Mouse (Mus musculus) liver, adult 2 months (tissue): ENCODE measurements around the gene Pfdn5. TPM values are rescaled to one million over a fixed set of nuclear protein-coding genes. Genes with fewer than 3 reads are reported as not detected.

ENCODE experiments used
- DNase-seq: peaks from one replicate; pipeline ENCODE4 v3.0.0-alpha.2; 2011; ENCODE audit warnings: low read depth, low spot score; ENCODE audit errors: extremely low read depth
- H3K27ac ChIP-seq: fragments of 200-500 bp; replicated peaks from 2 replicates; pipeline ENCODE4 v1.5.1; 2012; ENCODE audit warnings: low read depth, mild to moderate bottlenecking, control low read depth, inconsistent platforms, low read length; ENCODE audit not compliant: insufficient read depth
- H3K27me3 ChIP-seq: fragments of 200-500 bp; 2 replicates; pipeline ENCODE4 v1.6.1; 2012; ENCODE audit warnings: mild to moderate bottlenecking, moderate library complexity, low read length, inconsistent platforms; ENCODE audit not compliant: control insufficient read depth, insufficient read depth
- H3K36me3 ChIP-seq: fragments of 200-500 bp; 2 replicates; pipeline ENCODE4 v1.6.1; 2012; ENCODE audit warnings: low read length, inconsistent platforms; ENCODE audit not compliant: control insufficient read depth, insufficient read depth
- H3K4me1 ChIP-seq: fragments of 200-500 bp; 2 replicates; pipeline ENCODE4 v1.6.1; 2011; ENCODE audit warnings: low read length; ENCODE audit not compliant: control insufficient read depth, insufficient read depth
- H3K4me3 ChIP-seq: fragments of 200-500 bp; 2 replicates; pipeline ENCODE4 v1.5.1; 2011; ENCODE audit warnings: low read depth, mild to moderate bottlenecking, control low read depth, low read length, moderate library complexity; ENCODE audit not compliant: insufficient read depth
- H3K79me2 ChIP-seq: fragments of 200-500 bp; 2 replicates; pipeline ENCODE4 v1.6.1; 2012; ENCODE audit warnings: inconsistent platforms, mild to moderate bottlenecking, low read length, moderate library complexity; ENCODE audit not compliant: control insufficient read depth, insufficient read depth
- H3K9ac ChIP-seq: fragments of 200-500 bp; 2 replicates; pipeline ENCODE4 v1.6.1; 2012; ENCODE audit warnings: low read depth, mild to moderate bottlenecking, control low read depth, inconsistent platforms, low read length
- CTCF ChIP-seq: fragments of 200-500 bp; IDR thresholded peaks from 2 replicates; pipeline ENCODE4 v1.5.1; 2011; ENCODE audit warnings: low read depth, low read length, control low read depth
- POLR2A ChIP-seq: fragments of 200-500 bp; IDR thresholded peaks from 2 replicates; pipeline ENCODE4 v1.6.1; 2011; ENCODE audit warnings: low read length, control low read depth; ENCODE audit not compliant: insufficient read depth; ENCODE audit errors: extremely low read depth
- WGBS: fragments of 180-500 bp; shearing (Covaris S2); methylation state at CpG from one replicate; pipeline ENCODE4 v1.1.7; 2018; 5-methylcytosine and 5-hydroxymethylcytosine counted together
- polyA plus RNA-seq: library from polyadenylated mRNA; depleted of rRNA; stranded (reverse); fragments of >200 nt; gene quantifications from 2 replicates; pipeline ENCODE4 v1.2.3, GENCODE M21; 2012
- total RNA-seq: library from RNA; depleted of rRNA; stranded (reverse); fragments of >200 nt; gene quantifications from 2 replicates; pipeline ENCODE4 v1.2.3, GENCODE M21; 2014

The Pfdn5 gene
- total and polyA plus RNA-seq, 2 experiments: 45.2 to 195 TPM

DNA sequence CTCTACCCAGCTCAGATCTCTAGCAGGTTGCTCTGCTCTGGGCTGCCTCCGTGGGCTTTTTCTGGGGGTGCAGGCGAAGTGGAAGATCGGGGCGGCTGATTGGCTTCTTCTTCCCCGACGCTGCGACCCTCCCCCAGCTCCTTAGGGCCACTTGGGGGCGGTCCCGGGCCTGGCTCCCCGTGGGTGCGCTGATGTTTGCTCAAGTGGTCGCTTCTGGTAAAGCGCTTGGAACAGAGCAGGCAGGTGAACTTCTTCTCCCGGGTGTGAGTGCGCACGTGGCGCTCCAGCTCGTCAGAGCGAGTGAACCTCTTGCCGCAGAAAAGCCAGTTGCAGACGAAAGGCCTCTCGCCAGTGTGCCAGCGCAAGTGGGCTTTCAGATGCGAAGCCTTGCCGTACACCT lies 32.2 kb downstream of the Pfdn5 start:
- no peak for DNase-seq
- WGBS: 7% methylated on average over 25 of the region's 25 CpGs
- no peak overlapping the region for H3K4me3 ChIP-seq
- no peak overlapping the region for H3K9ac ChIP-seq
- no peaks in the 10 kb centered on the region for H3K36me3 ChIP-seq
- TF ChIP-seq POLR2A: no peak
- no peak for TF ChIP-seq CTCF
- no peaks in the 10 kb centered on the region for H3K79me2 ChIP-seq
- H3K27ac ChIP-seq: no peak overlapping the region
- peaks cover 9% of the 10 kb centered on the region for H3K27me3 ChIP-seq
- H3K4me1 ChIP-seq: peaks cover 3% of the 10 kb centered on the region; the same call in 1 of the 2 replicates

- Histone ChIP-seq H3K27me3 (peaks cover 9% of the 10 kb centered on the region), H3K4me1 (peaks cover 3% of the 10 kb centered on the region; the same call in 1 of the 2 replicates), H3K79me2 (no peaks in the 10 kb centered on the region), H3K27ac (no peak overlapping the region), H3K4me3 (no peak overlapping the region), H3K9ac (no peak overlapping the region), H3K36me3 (no peaks in the 10 kb centered on the region)
- DNase-seq: no peak
- WGBS: 56% methylated on average over 5 of the region's 5 CpGs
- TF ChIP-seq POLR2A (no peak), CTCF (no peak)
Measured at GRCm38 (mm10) chr15:102358834-102359233, 32.9 kb downstream of the Pfdn5 start.

DNA sequence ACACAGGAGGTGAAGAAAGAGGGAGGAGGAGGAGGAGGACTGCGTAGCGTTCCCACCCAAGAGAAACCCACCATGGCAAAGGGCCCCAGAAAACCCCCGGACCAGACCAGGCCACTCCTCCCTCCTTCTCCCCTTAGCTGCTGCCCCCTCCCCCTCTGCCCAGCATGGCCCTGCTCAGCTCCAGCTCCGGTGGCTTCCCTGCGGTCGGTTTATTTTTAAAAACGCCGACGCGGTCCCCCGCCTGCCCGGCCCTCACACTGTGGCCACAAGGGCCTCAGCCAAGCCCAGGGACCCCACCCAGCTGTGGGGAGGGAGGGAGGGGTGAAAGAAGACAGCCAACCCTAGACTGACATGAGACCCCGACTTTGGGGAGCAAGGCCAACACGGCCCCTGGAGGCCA lies 36.7 kb downstream of the Pfdn5 start:
- no peaks in the 10 kb centered on the region for H3K4me1 ChIP-seq
- no peak overlapping the region for H3K9ac ChIP-seq
- TF ChIP-seq POLR2A (no peak), CTCF (no peak)
- H3K27ac ChIP-seq: no peak overlapping the region
- 33% methylated on average over 14 of the region's 14 CpGs for WGBS
- no peaks in the 10 kb centered on the region for H3K79me2 ChIP-seq
- H3K27me3 ChIP-seq: peaks cover 12% of the 10 kb centered on the region
- H3K4me3 ChIP-seq: no peak overlapping the region
- no peaks in the 10 kb centered on the region for H3K36me3 ChIP-seq
- no peak for DNase-seq

DNA sequence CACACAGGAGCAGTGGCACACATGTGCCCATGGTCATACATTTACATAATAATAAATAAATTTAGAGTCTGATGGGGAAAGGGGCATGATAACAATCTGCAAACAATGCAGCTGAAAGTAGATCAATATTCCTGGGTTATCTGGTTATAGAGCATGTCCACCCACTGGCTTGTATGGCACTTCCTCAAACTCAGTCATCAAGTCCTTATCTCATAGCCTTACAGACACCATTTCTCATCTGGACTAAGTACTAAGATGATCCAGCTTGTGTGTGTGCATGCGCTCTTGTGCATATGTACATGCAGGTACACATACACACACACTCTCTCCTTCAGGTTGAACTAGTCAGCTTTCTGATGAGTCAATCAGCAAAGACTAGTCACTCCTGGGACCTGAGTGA lies 38.8 kb downstream of the Pfdn5 start:
- 81% methylated on average over 1 of the region's 1 CpGs for WGBS
- Histone ChIP-seq H3K9ac (no peak overlapping the region), H3K36me3 (no peaks in the 10 kb centered on the region), H3K79me2 (no peaks in the 10 kb centered on the region), H3K27ac (no peak overlapping the region), H3K27me3 (peaks cover 8% of the 10 kb centered on the region; the same call in 1 of the 2 replicates), H3K4me3 (no peak overlapping the region), H3K4me1 (no peaks in the 10 kb centered on the region)
- no peak for DNase-seq
- TF ChIP-seq POLR2A: no peak
- no peak for TF ChIP-seq CTCF

- Histone ChIP-seq H3K36me3 (no peaks in the 10 kb centered on the region), H3K4me3 (no peak overlapping the region), H3K9ac (no peak overlapping the region), H3K4me1 (no peaks in the 10 kb centered on the region), H3K27me3 (peaks cover 18% of the 10 kb centered on the region; the same call in 1 of the 2 replicates), H3K79me2 (no peaks in the 10 kb centered on the region), H3K27ac (no peak overlapping the region)
- no peak for DNase-seq
- 18% methylated on average over 7 of the region's 7 CpGs for WGBS
- TF ChIP-seq CTCF (no peak), POLR2A (no peak)
Measured at GRCm38 (mm10) chr15:102366238-102366637, 40.3 kb downstream of the Pfdn5 start.

GRCm38 (mm10) chr15:102366733-102367344 lies 40.9 kb downstream of the Pfdn5 start, which contains the start of gene Sp7:
Sp7 (minus strand) TSS chr15:102367182.
- no peak for DNase-seq
- Histone ChIP-seq H3K27ac (no peak within 1 kb of the TSS), H3K9ac (no peak within 1 kb of the TSS), H3K4me1 (no peaks in the 10 kb centered on the region), H3K4me3 (no peak within 1 kb of the TSS), H3K79me2 (no peaks in the 10 kb centered on the region), H3K36me3 (no peaks in the 10 kb centered on the region), H3K27me3 (peaks cover 18% of the 10 kb centered on the region; the same call in 1 of the 2 replicates)
- WGBS: 14% methylated on average over 15 of the region's 15 CpGs
- TF ChIP-seq CTCF (no peak), POLR2A (no peak)
